Mouse (Mus musculus) forebrain, embryonic 12.5 days (tissue): ENCODE measurements around the gene Cnr2. TPM values are rescaled to one million over a fixed set of nuclear protein-coding genes. Genes with fewer than 3 reads are reported as not detected.

Experiments used
- ATAC-seq: fragments of 200-750 bp; cut with Nextera tagmentation; 2 replicates; pipeline ENCODE4 v1.8.0; 2017; ENCODE audit warnings: moderate TSS enrichment; ENCODE audit not compliant: low FRiP score
- H3K27ac ChIP-seq: fragments of 300-500 bp; sonication (generic); 2 replicates; pipeline ENCODE4 v1.5.1; 2016; ENCODE audit warnings: mild to moderate bottlenecking
- H3K27me3 ChIP-seq: fragments of 300-500 bp; sonication (generic); 2 replicates; pipeline ENCODE4 v1.6.1; 2016; ENCODE audit warnings: mild to moderate bottlenecking
- H3K36me3 ChIP-seq: fragments of 300-500 bp; sonication (generic); replicated peaks from 2 replicates; pipeline ENCODE4 v1.6.1; 2016; ENCODE audit warnings: mild to moderate bottlenecking
- H3K4me1 ChIP-seq: fragments of 300-500 bp; sonication (generic); 2 replicates; pipeline ENCODE4 v1.6.1; 2016
- H3K4me2 ChIP-seq: fragments of 300-500 bp; sonication (generic); 2 replicates; pipeline ENCODE4 v1.6.1; 2016; ENCODE audit warnings: mild to moderate bottlenecking, moderate library complexity
- H3K4me3 ChIP-seq: fragments of 300-500 bp; sonication (generic); replicated peaks from 2 replicates; pipeline ENCODE4 v1.5.1; 2016; ENCODE audit warnings: mild to moderate bottlenecking
- H3K9ac ChIP-seq: fragments of 300-500 bp; sonication (generic); 2 replicates; pipeline ENCODE4 v1.6.1; 2016; ENCODE audit warnings: mild to moderate bottlenecking
- H3K9me3 ChIP-seq: fragments of 300-500 bp; sonication (generic); 2 replicates; pipeline ENCODE4 v1.6.1; 2016
- WGBS: fragments of 180-500 bp; shearing (Covaris S2); methylation state at CpG from one replicate; pipeline ENCODE4 v1.1.7; 2016; 5-methylcytosine and 5-hydroxymethylcytosine counted together
- polyA plus RNA-seq: library from polyadenylated mRNA; unstranded; fragments of >200 nt; fragmentation: Nextera tagmentation; extraction: Ambion mirVana; gene quantifications from 2 replicates; pipeline ENCODE4 v1.2.1, GENCODE M21; 2016

The Cnr2 gene
- polyA plus RNA-seq, 1 experiment from 2014 or later: 0.32 TPM

- Histone ChIP-seq H3K9ac (peak overlapping the region; percentile 40; the same call in 1 of the 2 replicates), H3K4me1 (peaks cover 43% of the 10 kb centered on the region), H3K4me3 (0 out of 2 replicates have a peak overlapping the region, but pooled peaks have one; percentile 14), H3K9me3 (no peaks in the 10 kb centered on the region), H3K36me3 (peaks cover 30% of the 10 kb centered on the region), H3K27me3 (no peaks in the 10 kb centered on the region), H3K4me2 (peak overlapping the region; percentile 31), H3K27ac (0 out of 2 replicates have a peak overlapping the region, but pooled peaks have one; percentile 46)
- no peak for ATAC-seq
- 43% methylated on average over 2 of the region's 2 CpGs for WGBS
These were observed 24.8 kb upstream of the Cnr2 start for GRCm38 (mm10) chr4:135870227-135871023.

GRCm38 (mm10) chr4:135872015-135872414, 23.2 kb upstream of the Cnr2 start:
- Histone ChIP-seq H3K4me3 (peak overlapping the region; percentile 75), H3K9me3 (no peaks in the 10 kb centered on the region), H3K36me3 (peaks cover 24% of the 10 kb centered on the region), H3K27ac (0 out of 2 replicates have a peak overlapping the region, but pooled peaks have one; percentile 46), H3K27me3 (no peaks in the 10 kb centered on the region), H3K9ac (peak overlapping the region; percentile 93), H3K4me1 (peaks cover 58% of the 10 kb centered on the region), H3K4me2 (peak overlapping the region; percentile 88)
- WGBS: 60% methylated on average over 3 of the region's 3 CpGs
- ATAC-seq: no peak

- Histone ChIP-seq H3K9ac (peak overlapping the region; percentile 93), H3K4me1 (peaks cover 60% of the 10 kb centered on the region)
- 11% methylated on average over 17 of the region's 17 CpGs for WGBS
These were observed 22.4 kb upstream of the Cnr2 start for GRCm38 (mm10) chr4:135872589-135873391.

GRCm38 (mm10) chr4:135873526-135874202, 21.5 kb upstream of the Cnr2 start, which contains the start of gene Pnrc2:
Gene Pnrc2 (minus strand): TSS chr4:135873850.
- Histone ChIP-seq H3K27me3 (no peaks in the 10 kb centered on the region), H3K4me2 (peak within 1 kb of the TSS; percentile 88), H3K27ac (peak within 1 kb of the TSS; percentile 98), H3K4me3 (peak within 1 kb of the TSS; percentile 75), H3K36me3 (peaks cover 24% of the 10 kb centered on the region), H3K9me3 (no peaks in the 10 kb centered on the region), H3K4me1 (peaks cover 60% of the 10 kb centered on the region), H3K9ac (peak within 1 kb of the TSS; percentile 93)
- ATAC-seq: peak; percentile 96
- WGBS: 0% methylated on average over 58 of the region's 60 CpGs

More at GRCm38 (mm10) chr4:135872589-135873391, 22.4 kb upstream of the Cnr2 start:
- Histone ChIP-seq H3K9me3 (no peaks in the 10 kb centered on the region), H3K4me2 (peak overlapping the region; percentile 88), H3K27me3 (no peaks in the 10 kb centered on the region), H3K36me3 (peaks cover 24% of the 10 kb centered on the region), H3K27ac (peak overlapping the region; percentile 98), H3K4me3 (peak overlapping the region; percentile 75)
- no peak for ATAC-seq

GRCm38 (mm10) chr4:135874564-135875535, 20.3 kb upstream of the Cnr2 start:
- H3K27ac ChIP-seq: peak overlapping the region; percentile 98
- H3K4me3 ChIP-seq: no peak overlapping the region
- peak overlapping the region; percentile 88 for H3K4me2 ChIP-seq
- no peaks in the 10 kb centered on the region for H3K27me3 ChIP-seq
- no peaks in the 10 kb centered on the region for H3K9me3 ChIP-seq
- 78% methylated on average over 10 of the region's 10 CpGs for WGBS
- H3K36me3 ChIP-seq: peaks cover 15% of the 10 kb centered on the region
- no peak for ATAC-seq
- H3K9ac ChIP-seq: peak overlapping the region; percentile 70
- H3K4me1 ChIP-seq: peaks cover 52% of the 10 kb centered on the region

GRCm38 (mm10) chr4:135875546-135875945, 19.6 kb upstream of the Cnr2 start:
- no peak for ATAC-seq
- 29% methylated on average over 7 of the region's 7 CpGs for WGBS
- Histone ChIP-seq H3K4me3 (no peak overlapping the region), H3K27ac (0 out of 2 replicates have a peak overlapping the region, but pooled peaks have one; percentile 47), H3K4me1 (peaks cover 50% of the 10 kb centered on the region), H3K4me2 (no peak overlapping the region), H3K9me3 (no peaks in the 10 kb centered on the region), H3K9ac (0 out of 2 replicates have a peak overlapping the region, but pooled peaks have one; percentile 1), H3K36me3 (peaks cover 13% of the 10 kb centered on the region), H3K27me3 (no peaks in the 10 kb centered on the region)

GRCm38 (mm10) chr4:135875991-135876582, 19.1 kb upstream of the Cnr2 start:
- ATAC-seq: no peak
- Histone ChIP-seq H3K4me1 (peaks cover 45% of the 10 kb centered on the region), H3K9ac (0 out of 2 replicates have a peak overlapping the region, but pooled peaks have one; percentile 12), H3K36me3 (peaks cover 12% of the 10 kb centered on the region), H3K27ac (peak overlapping the region; percentile 47; the same call in 1 of the 2 replicates), H3K4me3 (0 out of 2 replicates have a peak overlapping the region, but pooled peaks have one; percentile 6), H3K27me3 (no peaks in the 10 kb centered on the region), H3K9me3 (no peaks in the 10 kb centered on the region), H3K4me2 (peak overlapping the region; percentile 46)
- 7% methylated on average over 9 of the region's 9 CpGs for WGBS

GRCm38 (mm10) chr4:135876583-135877020, 18.6 kb upstream of the Cnr2 start:
- Histone ChIP-seq H3K9ac (peak overlapping the region; percentile 12; the same call in 1 of the 2 replicates), H3K9me3 (no peaks in the 10 kb centered on the region), H3K36me3 (peaks cover 9% of the 10 kb centered on the region), H3K27ac (peak overlapping the region; percentile 47; the same call in 1 of the 2 replicates), H3K4me3 (0 out of 2 replicates have a peak overlapping the region, but pooled peaks have one; percentile 6), H3K4me2 (peak overlapping the region; percentile 46), H3K27me3 (no peaks in the 10 kb centered on the region), H3K4me1 (peaks cover 42% of the 10 kb centered on the region)
- ATAC-seq: no peak
- 1% methylated on average over 16 of the region's 16 CpGs for WGBS

- Histone ChIP-seq H3K27ac (no peak overlapping the region), H3K4me1 (peaks cover 32% of the 10 kb centered on the region), H3K4me3 (no peak overlapping the region), H3K36me3 (no peaks in the 10 kb centered on the region), H3K27me3 (no peaks in the 10 kb centered on the region), H3K9ac (no peak overlapping the region), H3K9me3 (no peaks in the 10 kb centered on the region), H3K4me2 (no peak overlapping the region)
- ATAC-seq: no peak
- WGBS: 69% methylated on average over 2 of the region's 2 CpGs
These were observed 17.5 kb upstream of the Cnr2 start for GRCm38 (mm10) chr4:135877742-135878141.

- Histone ChIP-seq H3K4me2 (no peak overlapping the region), H3K36me3 (no peaks in the 10 kb centered on the region), H3K4me3 (no peak overlapping the region), H3K27me3 (no peaks in the 10 kb centered on the region), H3K27ac (no peak overlapping the region), H3K4me1 (peaks cover 30% of the 10 kb centered on the region), H3K9ac (no peak overlapping the region), H3K9me3 (no peaks in the 10 kb centered on the region)
- no peak for ATAC-seq
- 82% methylated on average over 6 of the region's 6 CpGs for WGBS
These were observed 16.2 kb upstream of the Cnr2 start for GRCm38 (mm10) chr4:135879021-135879420.
